Mouse (Mus musculus): ENCODE results near the gene Rin3. TPM values are rescaled to one million over a fixed set of nuclear protein-coding genes. Genes with fewer than 3 reads are reported as not detected.

The Rin3 gene
- 3.2 and 6.7 TPM in 2 replicates for polyA plus RNA-seq (2015; fragmentation: Nextera tagmentation; extraction: Ambion mirVana)

- Histone ChIP-seq H3K9me3 (replicated peaks) (no peaks in the 10 kb centered on the region), H3K27me3 (replicated peaks) (0 out of 2 replicates have a peak, but pooled peaks cover 2% of the 10 kb centered on the region), H3K9ac (replicated peaks) (peak within 1 kb of the TSS; percentile 65), H3K27ac (replicated peaks) (peak within 1 kb of the TSS; percentile 60; the same call in 1 of the 2 replicates), H3K4me2 (peak within 1 kb of the TSS; percentile 99), H3K4me1 (peaks cover 40% of the 10 kb centered on the region), H3K36me3 (no peaks in the 10 kb centered on the region), H3K4me3 (replicated peaks) (peak within 1 kb of the TSS; percentile 59)
- WGBS = under 1% methylated on average over 74 of the region's 75 CpGs
- ATAC-seq (ENCODE audit: low FRiP score) = peak; percentile 64
These were observed at the start of gene Rin3 for GRCm38 (mm10) chr12:102282763-102283482. Rin3 (plus strand) TSS chr12:102283048.

GRCm38 (mm10) chr12:102235551-102235950 is 47.3 kb upstream of the Rin3 start:
- no peaks in the 10 kb centered on the region for H3K27me3 ChIP-seq (replicated peaks)
- no peaks in the 10 kb centered on the region for H3K9me3 ChIP-seq (replicated peaks)
- H3K9ac ChIP-seq (replicated peaks) = no peak overlapping the region
- H3K36me3 ChIP-seq = no peaks in the 10 kb centered on the region
- H3K4me2 ChIP-seq = no peak overlapping the region
- no peak overlapping the region for H3K4me3 ChIP-seq (replicated peaks)
- no peaks in the 10 kb centered on the region for H3K4me1 ChIP-seq
- no peak for ATAC-seq (ENCODE audit: low FRiP score)
- WGBS = 79% methylated on average over 3 of the region's 3 CpGs
- H3K27ac ChIP-seq (replicated peaks) = no peak overlapping the region

GRCm38 (mm10) chr12:102236317-102236716 is 46.5 kb upstream of the Rin3 start:
- H3K27me3 ChIP-seq (replicated peaks) = no peaks in the 10 kb centered on the region
- H3K9ac ChIP-seq (replicated peaks) = no peak overlapping the region
- H3K4me3 ChIP-seq (replicated peaks) = no peak overlapping the region
- H3K9me3 ChIP-seq (replicated peaks) = no peaks in the 10 kb centered on the region
- WGBS = 61% methylated on average over 6 of the region's 6 CpGs
- no peak overlapping the region for H3K4me2 ChIP-seq
- no peak overlapping the region for H3K27ac ChIP-seq (replicated peaks)
- H3K36me3 ChIP-seq = no peaks in the 10 kb centered on the region
- ATAC-seq (ENCODE audit: low FRiP score) = no peak
- no peaks in the 10 kb centered on the region for H3K4me1 ChIP-seq

GRCm38 (mm10) chr12:102242076-102242722 is 40.6 kb upstream of the Rin3 start:
- no peak overlapping the region for H3K4me2 ChIP-seq
- H3K4me3 ChIP-seq (replicated peaks) = no peak overlapping the region
- no peaks in the 10 kb centered on the region for H3K4me1 ChIP-seq
- H3K9me3 ChIP-seq (replicated peaks) = no peaks in the 10 kb centered on the region
- H3K27ac ChIP-seq (replicated peaks) = no peak overlapping the region
- no peaks in the 10 kb centered on the region for H3K36me3 ChIP-seq
- WGBS = 51% methylated on average over 6 of the region's 6 CpGs
- H3K9ac ChIP-seq (replicated peaks) = no peak overlapping the region
- no peak; the same call in 1 of the 2 replicates for ATAC-seq (ENCODE audit: low FRiP score)
- no peaks in the 10 kb centered on the region for H3K27me3 ChIP-seq (replicated peaks)

GRCm38 (mm10) chr12:102243915-102244314 is 38.9 kb upstream of the Rin3 start:
- H3K9me3 ChIP-seq (replicated peaks) = no peaks in the 10 kb centered on the region
- H3K9ac ChIP-seq (replicated peaks) = no peak overlapping the region
- H3K27ac ChIP-seq (replicated peaks) = no peak overlapping the region
- H3K27me3 ChIP-seq (replicated peaks) = no peaks in the 10 kb centered on the region
- H3K36me3 ChIP-seq = no peaks in the 10 kb centered on the region
- H3K4me1 ChIP-seq = no peaks in the 10 kb centered on the region
- no peak overlapping the region for H3K4me3 ChIP-seq (replicated peaks)
- no peak for ATAC-seq (ENCODE audit: low FRiP score)
- H3K4me2 ChIP-seq = no peak overlapping the region
- 67% methylated on average over 1 of the region's 1 CpGs for WGBS

GRCm38 (mm10) chr12:102246226-102246625 is 36.6 kb upstream of the Rin3 start:
- H3K36me3 ChIP-seq = no peaks in the 10 kb centered on the region
- H3K4me2 ChIP-seq = no peak overlapping the region
- ATAC-seq (ENCODE audit: low FRiP score) = no peak
- peaks cover 6% of the 10 kb centered on the region; the same call in 1 of the 2 replicates for H3K4me1 ChIP-seq
- H3K9me3 ChIP-seq (replicated peaks) = no peaks in the 10 kb centered on the region
- WGBS = 93% methylated on average over 5 of the region's 5 CpGs
- H3K4me3 ChIP-seq (replicated peaks) = no peak overlapping the region
- H3K27ac ChIP-seq (replicated peaks) = no peak overlapping the region
- H3K9ac ChIP-seq (replicated peaks) = no peak overlapping the region
- H3K27me3 ChIP-seq (replicated peaks) = no peaks in the 10 kb centered on the region

GRCm38 (mm10) chr12:102248104-102248503 is 34.7 kb upstream of the Rin3 start:
- H3K4me3 ChIP-seq (replicated peaks) = no peak overlapping the region

GRCm38 (mm10) chr12:102250316-102250715 is 32.5 kb upstream of the Rin3 start:
- whole genome bisulfite sequencing = 58% methylated on average over 4 of the region's 4 CpGs
- no peaks in the 10 kb centered on the region for H3K9me3 ChIP-seq (replicated peaks)
- no peak overlapping the region for H3K9ac ChIP-seq (replicated peaks)
- peaks cover 6% of the 10 kb centered on the region; the same call in 1 of the 2 replicates for H3K4me1 ChIP-seq
- H3K4me3 ChIP-seq (replicated peaks) = no peak overlapping the region
- no peaks in the 10 kb centered on the region for H3K36me3 ChIP-seq
- no peaks in the 10 kb centered on the region for H3K27me3 ChIP-seq (replicated peaks)
- peak overlapping the region; percentile 33; the same call in 1 of the 2 replicates for H3K27ac ChIP-seq (replicated peaks)
- H3K4me2 ChIP-seq = no peak overlapping the region
- ATAC-seq (ENCODE audit: low FRiP score) = peak; percentile 42; the same call in 1 of the 2 replicates

More at GRCm38 (mm10) chr12:102248104-102248503, 34.7 kb upstream of the Rin3 start:
- 93% methylated on average over 6 of the region's 6 CpGs for WGBS
- ATAC-seq (ENCODE audit: low FRiP score) = no peak
- no peak overlapping the region for H3K4me2 ChIP-seq
- peaks cover 6% of the 10 kb centered on the region; the same call in 1 of the 2 replicates for H3K4me1 ChIP-seq
- H3K27ac ChIP-seq (replicated peaks) = no peak overlapping the region
- no peaks in the 10 kb centered on the region for H3K36me3 ChIP-seq
- no peaks in the 10 kb centered on the region for H3K9me3 ChIP-seq (replicated peaks)
- H3K27me3 ChIP-seq (replicated peaks) = no peaks in the 10 kb centered on the region
- H3K9ac ChIP-seq (replicated peaks) = no peak overlapping the region

GRCm38 (mm10) chr12:102251070-102251469 is 31.8 kb upstream of the Rin3 start:
- Histone ChIP-seq H3K9me3 (replicated peaks) (no peaks in the 10 kb centered on the region), H3K27me3 (replicated peaks) (no peaks in the 10 kb centered on the region), H3K27ac (replicated peaks) (no peak overlapping the region), H3K4me2 (no peak overlapping the region), H3K4me1 (peaks cover 6% of the 10 kb centered on the region; the same call in 1 of the 2 replicates), H3K4me3 (replicated peaks) (no peak overlapping the region), H3K36me3 (no peaks in the 10 kb centered on the region), H3K9ac (replicated peaks) (no peak overlapping the region)
- WGBS = 66% methylated on average over 3 of the region's 3 CpGs
- ATAC-seq (ENCODE audit: low FRiP score) = no peak

GRCm38 (mm10) chr12:102251985-102252384 is 30.9 kb upstream of the Rin3 start:
- no peak overlapping the region for H3K9ac ChIP-seq (replicated peaks)
- WGBS = 71% methylated on average over 3 of the region's 3 CpGs
- no peak for ATAC-seq (ENCODE audit: low FRiP score)
- H3K9me3 ChIP-seq (replicated peaks) = no peaks in the 10 kb centered on the region
- H3K27ac ChIP-seq (replicated peaks) = no peak overlapping the region
- no peaks in the 10 kb centered on the region for H3K27me3 ChIP-seq (replicated peaks)
- no peak overlapping the region for H3K4me2 ChIP-seq
- H3K36me3 ChIP-seq = no peaks in the 10 kb centered on the region
- H3K4me1 ChIP-seq = peaks cover 6% of the 10 kb centered on the region; the same call in 1 of the 2 replicates
- H3K4me3 ChIP-seq (replicated peaks) = no peak overlapping the region

GRCm38 (mm10) chr12:102252525-102252924 is 30.3 kb upstream of the Rin3 start:
- no peak overlapping the region for H3K9ac ChIP-seq (replicated peaks)
- no peak overlapping the region for H3K4me3 ChIP-seq (replicated peaks)
- no peak overlapping the region for H3K4me2 ChIP-seq
- H3K27me3 ChIP-seq (replicated peaks) = no peaks in the 10 kb centered on the region
- H3K9me3 ChIP-seq (replicated peaks) = no peaks in the 10 kb centered on the region
- 65% methylated on average over 1 of the region's 1 CpGs for WGBS
- ATAC-seq (ENCODE audit: low FRiP score) = no peak
- H3K36me3 ChIP-seq = no peaks in the 10 kb centered on the region
- H3K4me1 ChIP-seq = peaks cover 6% of the 10 kb centered on the region; the same call in 1 of the 2 replicates
- H3K27ac ChIP-seq (replicated peaks) = no peak overlapping the region

- no peak for ATAC-seq (ENCODE audit: low FRiP score)
- H3K27me3 ChIP-seq (replicated peaks) = no peaks in the 10 kb centered on the region
These were observed 27.8 kb upstream of the Rin3 start for GRCm38 (mm10) chr12:102255012-102255411.

More at GRCm38 (mm10) chr12:102255012-102255411, 27.8 kb upstream of the Rin3 start:
- peaks cover 6% of the 10 kb centered on the region; the same call in 1 of the 2 replicates for H3K4me1 ChIP-seq
- no peak overlapping the region for H3K4me2 ChIP-seq
- H3K9me3 ChIP-seq (replicated peaks) = no peaks in the 10 kb centered on the region
- no peaks in the 10 kb centered on the region for H3K36me3 ChIP-seq
- H3K4me3 ChIP-seq (replicated peaks) = no peak overlapping the region
- no peak overlapping the region for H3K27ac ChIP-seq (replicated peaks)
- H3K9ac ChIP-seq (replicated peaks) = no peak overlapping the region

Measured in neural tube, embryonic 15.5 days (tissue).